Mouse (Mus musculus) midbrain, embryonic 13.5 days (tissue): ENCODE measurements at regions not wholly inside any gene's neighbourhood (a gene's known extent, or its start where the extent isn't known, plus 50 kb on each side); places are given as distances from the start of the nearest gene placed in this dataset.

Experiments
- ATAC-seq: fragments of 200-750 bp; cut with Nextera tagmentation; 2 replicates; pipeline ENCODE4 v1.8.0; 2017; ENCODE audit warnings: mild to moderate bottlenecking, moderate TSS enrichment, moderate library complexity
- H3K27ac ChIP-seq: fragments of 300-500 bp; sonication (generic); 2 replicates; pipeline ENCODE4 v1.5.1; 2015; ENCODE audit warnings: inconsistent platforms, mild to moderate bottlenecking, moderate library complexity
- H3K27me3 ChIP-seq: fragments of 300-500 bp; sonication (generic); 2 replicates; pipeline ENCODE4 v1.6.1; 2015; ENCODE audit warnings: mild to moderate bottlenecking, inconsistent platforms
- H3K36me3 ChIP-seq: fragments of 300-500 bp; sonication (generic); 2 replicates; pipeline ENCODE4 v1.6.1; 2015; ENCODE audit warnings: mild to moderate bottlenecking, inconsistent platforms
- H3K4me1 ChIP-seq: fragments of 300-500 bp; sonication (generic); replicated peaks from 2 replicates; pipeline ENCODE4 v1.6.1; 2015; ENCODE audit warnings: inconsistent platforms
- H3K4me2 ChIP-seq: fragments of 300-500 bp; sonication (generic); replicated peaks from 2 replicates; pipeline ENCODE4 v1.6.1; 2015; ENCODE audit warnings: moderate library complexity, mild to moderate bottlenecking, inconsistent platforms
- H3K4me3 ChIP-seq: fragments of 300-500 bp; sonication (generic); replicated peaks from 2 replicates; pipeline ENCODE4 v1.5.1; 2015; ENCODE audit warnings: mild to moderate bottlenecking, inconsistent platforms
- H3K9ac ChIP-seq: fragments of 300-500 bp; sonication (generic); replicated peaks from 2 replicates; pipeline ENCODE4 v1.6.1; 2015; ENCODE audit warnings: mild to moderate bottlenecking, inconsistent platforms
- H3K9me3 ChIP-seq: fragments of 300-500 bp; sonication (generic); 2 replicates; pipeline ENCODE4 v1.6.1; 2016; ENCODE audit warnings: mild to moderate bottlenecking, inconsistent platforms
- WGBS: fragments of 180-500 bp; shearing (Covaris S2); methylation state at CpG from one replicate; pipeline ENCODE4 v1.1.7; 2015; 5-methylcytosine and 5-hydroxymethylcytosine counted together

GRCm38 (mm10) chr9:47409579-47409978 lies 120.4 kb upstream of the Cadm1 start:
- peaks cover 49% of the 10 kb centered on the region for H3K27me3 ChIP-seq
- no peak overlapping the region for H3K27ac ChIP-seq
- 87% methylated on average over 6 of the region's 6 CpGs for WGBS
- H3K9me3 ChIP-seq, result no peaks in the 10 kb centered on the region
- H3K36me3 ChIP-seq, result no peaks in the 10 kb centered on the region
- no peak overlapping the region for H3K4me2 ChIP-seq
- no peak for ATAC-seq
- peaks cover 9% of the 10 kb centered on the region; the same call in 1 of the 2 replicates for H3K4me1 ChIP-seq
- no peak overlapping the region for H3K9ac ChIP-seq
- H3K4me3 ChIP-seq, result no peak overlapping the region

- no peak overlapping the region for H3K9ac ChIP-seq
- H3K4me1 ChIP-seq, result peaks cover 7% of the 10 kb centered on the region; the same call in 1 of the 2 replicates
- H3K27ac ChIP-seq, result no peak overlapping the region
- 71% methylated on average over 2 of the region's 2 CpGs for WGBS
- ATAC-seq, result no peak
- no peak overlapping the region for H3K4me3 ChIP-seq
- H3K4me2 ChIP-seq, result no peak overlapping the region
- H3K9me3 ChIP-seq, result no peaks in the 10 kb centered on the region
- H3K36me3 ChIP-seq, result no peaks in the 10 kb centered on the region
- peaks cover 52% of the 10 kb centered on the region for H3K27me3 ChIP-seq
Measured at GRCm38 (mm10) chr9:47412786-47413185, 117.2 kb upstream of the Cadm1 start.

- Histone ChIP-seq H3K27ac (no peak overlapping the region), H3K4me1 (peaks cover 10% of the 10 kb centered on the region; the same call in 1 of the 2 replicates), H3K36me3 (no peaks in the 10 kb centered on the region), H3K9ac (no peak overlapping the region), H3K4me2 (no peak overlapping the region), H3K27me3 (peaks cover 40% of the 10 kb centered on the region; the same call in 1 of the 2 replicates), H3K4me3 (no peak overlapping the region), H3K9me3 (no peaks in the 10 kb centered on the region)
- ATAC-seq, result no peak
- 83% methylated on average over 8 of the region's 8 CpGs for WGBS
Measured at GRCm38 (mm10) chr9:47414350-47414988, 115.5 kb upstream of the Cadm1 start.

- Histone ChIP-seq H3K9ac (no peak overlapping the region), H3K27me3 (peaks cover 8% of the 10 kb centered on the region; the same call in 1 of the 2 replicates), H3K4me3 (no peak overlapping the region), H3K4me2 (no peak overlapping the region), H3K9me3 (no peaks in the 10 kb centered on the region), H3K36me3 (no peaks in the 10 kb centered on the region), H3K27ac (no peak overlapping the region), H3K4me1 (peaks cover 26% of the 10 kb centered on the region)
- no peak for ATAC-seq
- WGBS, result 36% methylated on average over 9 of the region's 9 CpGs
Measured at GRCm38 (mm10) chr9:47422151-47422599, 107.8 kb upstream of the Cadm1 start.

- Histone ChIP-seq H3K9me3 (no peaks in the 10 kb centered on the region), H3K4me1 (peaks cover 26% of the 10 kb centered on the region), H3K27ac (no peak overlapping the region), H3K4me3 (no peak overlapping the region), H3K4me2 (no peak overlapping the region), H3K9ac (no peak overlapping the region), H3K36me3 (no peaks in the 10 kb centered on the region), H3K27me3 (peaks cover 4% of the 10 kb centered on the region; the same call in 1 of the 2 replicates)
- WGBS, result 61% methylated on average over 8 of the region's 8 CpGs
- peak; percentile 62 for ATAC-seq
Measured at GRCm38 (mm10) chr9:47422741-47423461, 107.1 kb upstream of the Cadm1 start.

DNA sequence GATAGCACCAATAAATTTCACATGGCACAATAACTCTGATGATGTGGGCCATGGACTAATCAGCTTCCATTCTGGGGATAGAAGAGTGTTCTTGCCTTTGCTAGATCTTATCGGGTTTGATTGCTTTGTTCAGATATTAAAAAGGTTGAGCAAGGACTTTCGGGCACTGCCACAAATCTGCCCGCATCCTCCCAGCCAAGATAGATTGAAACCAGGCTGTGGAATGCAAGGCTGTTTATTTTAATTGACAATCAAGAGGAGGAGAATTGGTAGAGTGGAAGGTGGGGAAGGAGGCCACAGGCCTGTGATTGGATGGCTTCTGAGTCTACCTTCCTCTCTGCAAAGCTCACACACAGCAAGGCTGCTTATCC lies 106.5 kb upstream of the Cadm1 start:
- no peaks in the 10 kb centered on the region for H3K36me3 ChIP-seq
- H3K4me3 ChIP-seq, result no peak overlapping the region
- peaks cover 4% of the 10 kb centered on the region; the same call in 1 of the 2 replicates for H3K27me3 ChIP-seq
- H3K9ac ChIP-seq, result no peak overlapping the region
- ATAC-seq, result no peak
- H3K4me2 ChIP-seq, result no peak overlapping the region
- H3K4me1 ChIP-seq, result peaks cover 26% of the 10 kb centered on the region
- H3K27ac ChIP-seq, result no peak overlapping the region
- WGBS, result 90% methylated on average over 3 of the region's 3 CpGs
- no peaks in the 10 kb centered on the region for H3K9me3 ChIP-seq

DNA sequence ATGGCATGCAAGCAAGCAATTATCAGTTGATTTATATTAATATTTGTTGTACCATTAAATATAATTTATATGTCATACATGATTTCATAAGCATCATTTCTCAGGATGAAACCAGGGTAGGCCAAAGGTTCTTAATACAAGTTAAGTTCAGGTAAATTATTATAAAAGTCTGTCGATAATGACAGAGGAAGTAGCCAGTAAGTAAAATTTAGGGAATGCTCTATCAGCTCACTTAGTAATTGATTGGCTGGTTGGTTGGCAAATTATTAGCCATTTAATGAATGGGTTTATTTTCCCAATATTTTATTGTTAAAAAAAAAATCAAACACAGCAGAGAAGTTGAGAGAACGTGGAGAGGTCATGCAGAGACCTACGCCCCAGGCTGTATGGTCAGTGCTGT lies 105.8 kb upstream of the Cadm1 start:
- Histone ChIP-seq H3K27ac (no peak overlapping the region), H3K9me3 (no peaks in the 10 kb centered on the region), H3K4me1 (peaks cover 22% of the 10 kb centered on the region), H3K36me3 (no peaks in the 10 kb centered on the region), H3K9ac (no peak overlapping the region), H3K4me2 (no peak overlapping the region), H3K4me3 (no peak overlapping the region), H3K27me3 (peaks cover 4% of the 10 kb centered on the region; the same call in 1 of the 2 replicates)
- 91% methylated on average over 3 of the region's 3 CpGs for WGBS
- no peak for ATAC-seq

- Histone ChIP-seq H3K9ac (no peak overlapping the region), H3K36me3 (no peaks in the 10 kb centered on the region), H3K27me3 (peaks cover 4% of the 10 kb centered on the region; the same call in 1 of the 2 replicates), H3K4me2 (no peak overlapping the region), H3K4me3 (no peak overlapping the region), H3K4me1 (peaks cover 17% of the 10 kb centered on the region), H3K27ac (no peak overlapping the region), H3K9me3 (no peaks in the 10 kb centered on the region)
- ATAC-seq, result no peak
- WGBS, result 93% methylated on average over 5 of the region's 5 CpGs
Measured at GRCm38 (mm10) chr9:47426712-47427111, 103.3 kb upstream of the Cadm1 start.

DNA sequence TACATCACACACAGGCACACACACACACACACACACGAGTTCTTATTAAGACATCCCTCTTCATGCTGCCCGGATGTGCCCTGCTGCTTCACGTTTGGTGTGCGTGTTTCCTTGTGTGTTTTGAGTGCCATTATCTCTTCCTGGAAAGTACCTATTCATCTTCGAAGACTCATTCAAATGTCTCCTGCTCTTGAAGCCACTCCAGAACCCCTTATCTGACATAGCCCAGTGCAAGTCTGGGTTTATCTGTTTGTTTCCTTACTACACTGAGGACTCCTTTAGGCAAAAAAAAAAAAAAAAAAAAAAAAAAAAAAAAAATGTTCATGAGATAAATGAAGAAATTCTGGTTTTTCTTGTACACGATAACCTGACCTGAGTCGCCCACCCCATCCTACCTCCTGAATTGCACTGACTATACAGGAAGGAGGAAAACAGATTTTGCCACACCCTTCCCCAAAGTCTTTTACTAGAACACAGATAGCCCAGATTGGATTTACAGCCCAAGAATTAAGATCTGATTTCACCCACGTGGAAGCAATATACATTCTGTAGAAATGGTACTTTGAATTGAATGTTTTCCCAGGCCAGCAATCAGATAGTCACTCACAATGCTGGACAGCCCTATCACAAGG lies 101.1 kb upstream of the Cadm1 start:
- WGBS, result 80% methylated on average over 8 of the region's 8 CpGs
- H3K27me3 ChIP-seq, result peaks cover 4% of the 10 kb centered on the region; the same call in 1 of the 2 replicates
- no peak overlapping the region for H3K9ac ChIP-seq
- no peak for ATAC-seq
- no peaks in the 10 kb centered on the region for H3K4me1 ChIP-seq
- no peak overlapping the region for H3K4me2 ChIP-seq
- H3K36me3 ChIP-seq, result no peaks in the 10 kb centered on the region
- no peak overlapping the region for H3K27ac ChIP-seq
- no peak overlapping the region for H3K4me3 ChIP-seq
- no peaks in the 10 kb centered on the region for H3K9me3 ChIP-seq

DNA sequence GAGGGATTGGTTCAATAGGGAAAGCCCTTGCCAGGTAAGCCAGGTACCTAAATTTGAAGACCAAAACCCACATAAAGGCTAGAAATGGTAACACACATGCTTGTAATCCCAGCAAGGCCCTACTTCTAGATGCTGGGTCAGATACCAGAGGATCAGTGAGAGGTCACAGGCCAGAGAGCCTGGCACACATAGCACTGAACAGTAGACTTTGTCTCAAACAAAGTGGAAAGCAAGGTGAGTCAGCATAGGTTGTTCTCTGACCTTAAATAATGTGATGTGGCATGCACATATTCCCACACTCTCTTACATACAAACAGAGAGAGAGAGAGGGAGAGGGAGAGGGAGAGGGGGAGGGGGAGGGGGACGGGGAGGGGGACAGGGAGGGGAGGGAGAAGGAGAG lies 100.3 kb upstream of the Cadm1 start:
- WGBS, result no CpG with 5 or more reads among the region's 1 CpGs

GRCm38 (mm10) chr9:47432715-47433114 lies 97.3 kb upstream of the Cadm1 start:
- H3K4me2 ChIP-seq, result no peak overlapping the region
- WGBS, result 74% methylated on average over 4 of the region's 4 CpGs

More for the DNA sequence above, 100.3 kb upstream of the Cadm1 start:
- Histone ChIP-seq H3K36me3 (no peaks in the 10 kb centered on the region), H3K27ac (no peak overlapping the region), H3K9me3 (no peaks in the 10 kb centered on the region), H3K4me2 (no peak overlapping the region), H3K4me1 (no peaks in the 10 kb centered on the region), H3K9ac (no peak overlapping the region), H3K4me3 (no peak overlapping the region), H3K27me3 (peaks cover 4% of the 10 kb centered on the region; the same call in 1 of the 2 replicates)
- ATAC-seq, result no peak

DNA sequence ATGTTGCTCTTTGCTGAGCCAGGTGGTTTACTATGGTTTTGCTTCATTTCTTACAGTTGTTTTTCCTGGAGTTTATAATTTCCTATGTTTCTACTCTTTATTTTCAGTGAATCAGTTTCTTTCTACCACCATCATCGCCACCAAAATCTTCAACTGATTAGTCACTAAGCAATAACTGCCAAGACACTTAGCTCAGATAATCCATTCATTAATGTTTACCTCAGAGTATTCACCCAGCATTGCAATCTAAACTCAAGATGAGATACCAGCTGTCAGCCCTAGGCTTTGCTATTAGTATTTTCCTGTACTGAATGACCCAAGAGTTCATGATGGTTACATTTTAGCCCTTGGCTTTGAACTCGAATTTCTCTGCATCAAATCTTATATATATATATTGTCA lies 96.8 kb upstream of the Cadm1 start:
- H3K27me3 ChIP-seq, result no peaks in the 10 kb centered on the region
- H3K4me1 ChIP-seq, result no peaks in the 10 kb centered on the region; the same call in 1 of the 2 replicates
- H3K36me3 ChIP-seq, result no peaks in the 10 kb centered on the region
- WGBS, result 75% methylated on average over 2 of the region's 2 CpGs
- no peak overlapping the region for H3K4me2 ChIP-seq
- H3K4me3 ChIP-seq, result no peak overlapping the region
- no peak overlapping the region for H3K9ac ChIP-seq
- H3K9me3 ChIP-seq, result no peaks in the 10 kb centered on the region
- H3K27ac ChIP-seq, result no peak overlapping the region
- ATAC-seq, result no peak

More at GRCm38 (mm10) chr9:47432715-47433114, 97.3 kb upstream of the Cadm1 start:
- Histone ChIP-seq H3K4me1 (no peaks in the 10 kb centered on the region; the same call in 1 of the 2 replicates), H3K4me3 (no peak overlapping the region), H3K36me3 (no peaks in the 10 kb centered on the region), H3K9ac (no peak overlapping the region), H3K27ac (no peak overlapping the region), H3K9me3 (no peaks in the 10 kb centered on the region), H3K27me3 (no peaks in the 10 kb centered on the region)
- no peak for ATAC-seq
